Mouse (Mus musculus): ENCODE measurements around the gene Gm6358.
"Not testable (repeated sequence)": the region's sequence is repeated elsewhere in the genome, so short reads cannot be mapped to it uniquely, and the experiment has no call there.

Gm6358 gene

DNA sequence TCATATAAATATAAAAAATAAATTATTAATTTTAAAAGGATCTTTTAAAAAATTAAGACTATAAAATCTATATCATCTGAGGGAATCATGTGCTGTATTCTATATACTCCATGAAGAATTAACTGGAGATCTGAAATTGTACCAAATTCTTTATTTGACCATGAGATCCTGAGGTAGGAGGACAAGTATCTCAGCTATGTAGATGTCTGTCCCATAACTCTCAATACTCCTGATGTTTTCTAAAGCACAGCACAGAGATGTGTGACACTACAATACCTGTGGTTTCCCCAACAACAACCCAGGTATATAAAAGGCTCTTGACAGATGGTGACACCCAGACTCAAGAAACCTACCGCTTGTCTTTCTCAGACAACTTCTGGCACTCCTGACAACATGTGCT, at the start of gene Gm6358:
Gene Gm6358, plus strand, starts transcription at position 301 of the 400 bp plus-strand sequence.
- no peak for DNase-seq (ENCODE audit: low spot score)

DNA sequence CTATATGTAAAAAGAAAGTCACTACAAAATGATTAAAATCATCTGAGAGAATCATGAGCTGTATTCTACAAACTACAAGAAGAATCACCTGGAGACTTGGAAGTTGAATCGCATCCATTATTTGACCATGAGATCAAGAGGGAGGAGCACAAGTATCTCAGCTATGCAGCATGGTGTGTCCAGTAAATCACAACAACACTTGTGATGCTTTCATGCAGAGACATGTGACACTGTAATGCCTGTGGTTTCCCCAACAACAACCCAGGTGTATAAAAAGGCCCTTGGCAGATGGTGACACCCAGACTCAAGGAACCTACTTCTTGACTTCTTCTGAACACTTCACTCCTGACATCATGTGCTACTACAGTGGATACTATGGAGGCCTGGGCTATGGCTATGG, 10.1 kb downstream of the Gm6358 start, which contains the start of gene Gm10061:
Gene Gm10061, plus strand, starts transcription at position 301 of the 400 bp plus-strand sequence.
- DNase-seq (ENCODE audit: low spot score) = no peak

DNA sequence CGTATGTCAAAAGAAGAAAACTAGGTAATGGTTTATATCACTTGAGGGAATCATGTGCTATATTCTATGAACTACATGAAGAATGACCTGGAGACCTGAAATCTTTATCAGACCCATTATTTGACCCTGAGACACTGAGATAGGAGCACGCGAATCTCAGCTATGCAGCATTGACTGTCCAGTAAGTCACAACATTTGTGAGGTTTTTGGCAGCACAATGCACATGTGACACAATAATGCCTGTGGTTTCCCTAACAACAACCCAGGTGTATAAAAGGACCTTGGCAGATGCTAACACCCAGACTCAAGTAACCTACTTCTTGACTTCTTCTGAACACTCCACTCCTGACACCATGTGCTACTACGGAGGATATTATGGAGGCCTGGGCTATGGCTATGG, 17.0 kb downstream of the Gm6358 start, which contains the start of gene Gm9789:
Gene Gm9789, plus strand, starts transcription at position 301 of the 400 bp plus-strand sequence.
- DNase-seq (ENCODE audit: low spot score) = no peak

DNA sequence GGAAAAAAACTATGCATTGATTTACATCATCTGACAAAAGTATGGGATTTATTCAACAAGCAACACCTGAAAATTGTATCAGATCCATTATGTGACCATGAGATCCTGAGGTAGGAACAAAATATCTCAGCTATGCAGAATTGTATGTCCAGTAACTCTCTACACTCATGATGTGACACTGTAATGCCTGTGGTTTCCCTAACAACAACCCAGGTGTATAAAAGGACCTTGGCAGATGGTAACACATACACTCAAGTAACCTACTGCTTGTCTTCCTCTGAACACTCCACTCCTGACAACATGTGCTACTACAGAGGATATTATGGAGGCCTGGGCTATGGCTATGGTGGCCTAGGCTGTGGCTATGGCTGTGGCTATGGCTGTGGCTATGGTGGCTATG, 28.5 kb downstream of the Gm6358 start, which contains the start of gene Gm7735:
Gene Gm7735, plus strand, starts transcription at position 301 of the 400 bp plus-strand sequence.
- DNase-seq (ENCODE audit: low spot score) = not testable (repeated sequence)

DNA sequence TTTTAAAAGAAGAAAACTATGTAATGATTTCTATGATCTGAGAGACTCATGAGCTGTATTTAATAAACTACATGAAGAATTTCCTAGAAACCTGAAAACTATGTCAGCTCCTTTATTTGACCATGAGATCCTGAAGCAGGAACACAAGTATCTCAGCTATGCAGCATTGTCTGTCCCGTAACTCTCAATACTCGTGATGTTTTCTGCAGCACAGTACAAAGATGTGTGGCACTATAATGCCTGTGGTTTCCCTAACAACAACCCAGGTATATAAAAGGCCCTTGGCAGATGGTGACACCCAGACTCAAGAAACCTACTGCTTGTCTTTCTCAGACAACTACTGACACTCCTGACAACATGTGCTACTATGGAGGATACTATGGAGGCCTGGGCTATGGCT, 33.8 kb downstream of the Gm6358 start, which contains the start of gene 1110057P08Rik:
Gene 1110057P08Rik, plus strand, starts transcription at position 301 of the 400 bp plus-strand sequence.
- DNase-seq (ENCODE audit: low spot score) = no peak

DNA sequence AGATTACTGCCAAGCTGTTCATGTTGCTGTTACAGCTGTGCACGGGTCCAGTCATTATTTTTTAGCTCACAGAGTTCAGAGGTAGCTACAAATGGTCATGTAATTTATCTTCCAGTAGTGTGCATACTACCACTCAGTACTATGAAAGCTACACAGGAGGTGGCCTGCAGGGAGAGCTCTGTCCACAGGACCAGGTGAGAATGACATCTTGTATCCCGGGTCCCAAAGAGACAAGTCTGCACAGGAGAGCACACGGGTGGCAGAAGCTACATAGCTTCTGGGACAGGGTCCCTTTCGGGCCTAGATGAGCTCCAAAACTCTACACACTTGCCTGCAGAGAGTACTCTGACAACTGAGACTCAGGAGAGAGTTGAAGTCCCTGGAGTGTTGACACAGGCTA, 48.0 kb downstream of the Gm6358 start:
- DNase-seq (ENCODE audit: low spot score) = no peak

Data from retina, embryonic 14.5 days (tissue).